Mouse (Mus musculus) right cerebral cortex, adult 18-20 months (tissue): ENCODE measurements around the gene Plekha6.
A peak's percentile ranks its signal among the peaks of the same experiment; 100 is the strongest.

ENCODE experiments used
- DNase-seq: peaks from one replicate; pipeline ENCODE4 v3.0.0; 2022; ENCODE audit warnings: mixed read lengths

The Plekha6 gene

GRCm38 (mm10) chr1:133247189-133247588 is 83.2 kb downstream of the Plekha6 start:
- DNase-seq: no peak

- DNase-seq: no peak
These were observed 86.8 kb downstream of the Plekha6 start for GRCm38 (mm10) chr1:133250761-133251160.

- DNase-seq: no peak
These were observed 87.6 kb downstream of the Plekha6 start for GRCm38 (mm10) chr1:133251625-133252034.

DNA sequence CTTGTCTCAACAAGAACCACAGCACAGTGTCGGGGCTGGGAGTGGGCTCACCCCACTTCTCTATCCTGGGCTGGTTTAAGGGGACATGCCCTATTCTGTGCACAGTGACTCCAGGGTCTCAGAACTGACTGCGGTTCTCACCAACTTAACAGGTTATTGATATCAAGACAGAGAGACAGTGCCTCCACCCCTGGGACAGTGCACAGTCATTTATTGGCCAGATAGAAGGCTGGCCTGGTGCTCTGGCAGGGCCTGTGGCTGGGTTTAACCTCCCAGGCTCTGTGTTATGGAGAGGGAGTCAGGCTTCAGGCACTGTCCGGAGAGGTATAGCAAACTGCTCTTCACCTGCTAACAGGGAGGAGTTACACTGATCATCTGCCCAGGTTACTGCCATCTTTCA is 88.2 kb downstream of the Plekha6 start:
- DNase-seq: no peak

- no peak for DNase-seq
These were observed 89.0 kb downstream of the Plekha6 start for GRCm38 (mm10) chr1:133252801-133253531.

DNA sequence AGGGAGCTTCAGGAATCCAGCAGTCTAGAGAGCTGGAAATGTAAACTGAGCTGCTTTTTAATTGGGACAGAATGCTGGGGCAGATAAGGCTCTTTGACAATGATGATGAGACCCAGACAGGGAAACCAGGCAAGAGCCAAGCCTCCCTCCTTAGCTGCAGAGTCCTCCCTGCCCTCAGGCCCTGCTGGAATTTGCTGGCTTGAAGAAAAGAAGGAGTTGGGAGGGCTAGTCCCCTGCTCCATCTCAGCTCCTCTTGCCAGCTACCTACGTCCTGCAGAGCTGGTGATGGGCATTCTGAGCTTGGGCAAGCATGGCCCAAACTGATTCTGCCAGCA is 89.5 kb downstream of the Plekha6 start:
- no peak for DNase-seq

DNA sequence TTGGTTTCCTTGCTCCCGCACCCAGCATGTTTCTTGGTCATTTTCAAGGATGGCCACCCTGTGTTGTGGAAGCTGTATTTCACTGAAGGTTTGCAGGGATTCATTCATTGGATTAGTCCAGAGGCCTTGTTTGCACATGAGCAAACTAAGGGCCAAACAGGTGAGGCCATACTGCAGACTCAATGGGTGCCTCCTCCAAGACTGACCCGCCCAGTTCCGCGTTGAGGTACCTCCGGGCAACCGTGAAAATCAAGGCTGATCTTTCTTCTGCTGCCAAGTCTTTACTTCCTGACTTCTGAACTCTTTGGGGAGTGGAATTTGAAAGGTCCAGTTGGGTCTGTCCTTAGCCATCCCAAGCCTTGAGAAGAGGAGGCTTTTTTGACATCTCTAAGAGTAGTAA is 90.2 kb downstream of the Plekha6 start:
- DNase-seq: no peak

GRCm38 (mm10) chr1:133254856-133255764 is 91.1 kb downstream of the Plekha6 start:
- DNase-seq: no peak

DNA sequence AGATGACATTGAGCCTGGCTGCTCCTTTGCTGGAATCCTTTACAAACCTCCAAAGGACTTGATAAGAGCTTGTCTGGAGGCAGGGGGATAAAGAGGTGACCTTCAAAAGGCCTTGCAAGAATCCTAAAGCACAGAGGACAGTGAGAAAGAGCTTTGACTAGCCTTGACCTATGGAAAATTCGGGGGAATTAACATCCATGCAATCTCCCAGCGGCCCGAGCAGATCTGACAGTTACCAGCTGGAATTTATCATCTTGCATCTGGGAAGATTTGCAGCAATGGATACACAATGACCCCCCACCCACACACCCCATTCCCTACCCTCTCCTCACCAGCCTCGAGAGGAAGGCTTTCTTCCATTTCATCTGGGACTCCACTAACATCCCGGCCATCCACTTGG is 91.8 kb downstream of the Plekha6 start:
- no peak for DNase-seq

DNA sequence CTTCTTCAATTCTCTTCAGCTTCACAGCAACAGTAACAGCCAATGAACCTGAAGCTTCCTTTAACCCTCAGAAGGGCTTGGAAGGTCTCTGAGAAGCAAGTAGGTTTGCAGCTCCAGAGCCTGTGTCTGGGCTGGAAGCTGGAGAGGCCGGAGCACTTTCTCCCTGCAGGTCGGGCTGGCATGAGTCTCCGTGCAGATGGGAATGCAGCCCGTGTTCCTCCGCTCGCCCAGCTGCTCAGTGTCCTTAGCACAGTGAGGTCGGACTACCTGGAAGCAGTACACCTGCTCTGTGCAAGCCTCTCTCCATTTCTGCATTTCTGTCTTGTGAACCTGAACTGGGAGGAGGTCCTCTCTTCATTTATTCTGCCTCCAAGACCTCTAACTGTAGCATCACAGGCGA is 92.3 kb downstream of the Plekha6 start:
- no peak for DNase-seq

- DNase-seq: no peak
These were observed 94.7 kb downstream of the Plekha6 start for GRCm38 (mm10) chr1:133258694-133259093.

GRCm38 (mm10) chr1:133262628-133263027 is 98.6 kb downstream of the Plekha6 start:
- no peak for DNase-seq

DNA sequence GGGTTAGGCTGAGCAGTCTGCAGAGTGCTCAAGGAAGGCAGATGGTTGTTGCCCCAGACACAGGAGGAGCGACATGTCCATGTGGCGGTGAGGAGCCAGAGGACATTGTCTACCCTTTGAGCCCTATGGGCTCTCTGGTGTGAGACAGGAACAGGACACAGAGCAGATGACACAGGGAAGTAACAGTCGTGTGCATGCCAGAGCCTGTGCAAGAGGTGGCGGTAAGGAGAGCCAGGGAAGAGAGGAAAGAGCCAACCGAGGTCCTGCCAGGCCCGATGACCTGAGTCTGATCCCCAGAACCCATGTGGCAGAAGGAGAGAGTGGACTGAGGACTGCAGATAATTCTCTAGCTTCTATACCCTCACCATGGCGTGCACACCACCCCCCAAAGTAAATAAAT is 99.1 kb downstream of the Plekha6 start:
- no peak for DNase-seq

- DNase-seq: no peak
These were observed 100.4 kb downstream of the Plekha6 start for GRCm38 (mm10) chr1:133264367-133264766.

- DNase-seq: no peak
These were observed 101.2 kb downstream of the Plekha6 start for GRCm38 (mm10) chr1:133265114-133265766.

DNA sequence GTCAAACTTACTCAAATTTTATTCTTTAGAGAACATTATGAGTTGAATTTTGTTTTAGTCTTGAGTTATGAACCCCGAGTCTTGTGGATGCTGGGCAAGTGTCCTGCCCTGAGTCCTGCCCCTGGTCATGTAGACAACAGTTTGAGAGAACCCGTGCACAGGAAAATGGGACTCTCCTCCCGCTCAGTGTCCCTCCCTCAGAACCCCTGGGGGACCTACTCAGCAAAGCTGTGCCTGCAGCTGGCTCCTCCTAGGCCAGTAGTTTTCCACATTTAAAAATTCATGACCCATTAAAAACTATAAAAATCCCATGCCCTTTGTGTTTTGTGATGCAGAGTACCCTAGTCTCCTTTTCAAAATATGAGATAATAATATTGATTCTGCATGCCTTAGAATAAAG is 103.1 kb downstream of the Plekha6 start:
- no peak for DNase-seq

DNA sequence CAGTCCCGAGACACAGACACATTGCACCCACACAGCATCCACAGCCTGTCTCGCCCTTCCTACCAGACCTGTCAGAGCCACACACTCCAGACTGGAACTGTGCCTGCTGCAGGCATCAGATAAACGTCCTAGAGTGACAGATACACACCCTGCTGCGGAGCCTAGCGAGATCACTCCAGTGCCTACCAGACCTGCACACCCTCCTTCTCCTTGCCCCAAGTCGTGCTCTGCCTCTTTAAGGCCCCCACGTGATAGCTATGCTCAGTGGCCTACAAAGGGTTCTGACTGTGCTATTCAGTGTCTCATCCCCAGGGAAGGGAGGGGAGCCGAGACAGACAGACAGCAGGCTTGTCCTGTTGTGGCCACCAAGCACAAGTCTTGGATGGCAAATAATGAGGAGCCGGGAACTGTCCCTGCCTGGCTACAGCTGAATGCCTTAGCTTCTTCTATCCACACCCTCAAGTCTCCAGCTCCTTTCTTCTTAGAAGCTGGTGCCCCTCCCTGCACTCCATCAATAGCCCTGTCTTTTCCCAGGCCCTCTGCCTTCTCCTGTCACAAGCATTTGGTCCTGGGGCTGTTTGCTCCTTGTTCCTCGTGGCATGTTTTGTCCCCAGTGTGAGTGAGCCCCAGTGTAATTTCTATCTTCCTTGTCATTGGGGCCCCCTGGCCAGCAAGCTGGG is 103.9 kb downstream of the Plekha6 start:
- peak; percentile 53 for DNase-seq

DNA sequence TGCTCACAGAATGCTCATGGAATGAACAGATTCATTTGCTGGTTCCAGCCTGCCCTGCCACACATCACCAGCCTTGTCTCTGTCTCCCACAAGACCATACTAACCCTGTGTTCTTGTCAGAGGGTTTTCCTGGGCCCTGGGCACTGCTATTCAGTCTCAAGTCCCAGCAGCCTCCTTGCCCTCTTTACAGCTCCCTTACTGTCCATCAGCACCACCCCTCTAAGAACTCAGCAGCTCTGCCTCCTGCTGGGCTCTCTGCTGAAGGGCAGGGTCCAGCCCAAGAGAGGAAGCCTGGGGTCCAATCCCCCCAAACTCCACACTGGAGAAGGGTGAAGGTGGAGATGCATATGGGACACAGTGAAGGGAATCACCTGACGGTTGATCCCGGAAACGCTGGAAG is 104.5 kb downstream of the Plekha6 start:
- no peak for DNase-seq

DNA sequence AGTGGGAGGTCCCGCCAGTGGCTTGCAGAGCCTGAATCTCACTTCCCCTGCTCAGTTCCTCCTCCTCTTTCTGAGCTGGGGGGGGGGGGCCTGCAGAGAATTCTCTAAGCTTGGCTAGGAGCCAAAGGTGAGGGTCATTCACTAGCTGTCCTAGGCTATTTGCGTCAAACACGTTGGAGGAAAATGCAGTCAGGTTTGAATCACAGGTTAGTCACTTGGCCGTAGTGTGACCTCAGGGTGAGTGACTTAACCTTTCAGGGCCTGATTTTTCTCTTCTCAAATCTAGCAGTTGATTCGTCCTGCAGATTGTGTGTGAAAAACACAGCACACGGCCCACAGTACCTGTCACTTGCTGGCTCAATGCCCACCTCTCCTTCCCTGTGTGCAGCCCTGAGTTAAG is 106.3 kb downstream of the Plekha6 start:
- DNase-seq: no peak

DNA sequence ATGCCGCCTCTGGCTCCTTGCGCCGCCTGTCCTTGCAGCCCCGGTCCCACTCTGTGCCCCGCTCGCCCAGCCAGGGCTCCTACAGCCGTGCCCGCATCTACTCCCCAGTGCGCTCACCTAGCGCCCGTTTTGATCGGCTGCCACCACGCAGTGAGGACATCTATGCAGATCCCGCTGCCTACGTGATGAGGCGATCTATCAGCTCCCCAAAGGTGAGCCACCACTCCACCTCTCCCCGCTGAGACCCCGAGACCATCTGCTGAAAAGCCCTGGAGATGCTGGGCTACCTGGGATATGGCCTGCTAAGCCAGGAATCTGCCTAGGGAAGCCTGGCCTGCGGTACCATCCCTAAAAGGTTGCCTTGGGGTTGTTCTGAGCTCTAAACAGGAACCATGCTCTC is 110.2 kb downstream of the Plekha6 start:
- no peak for DNase-seq

- no peak for DNase-seq
These were observed 113.0 kb downstream of the Plekha6 start for GRCm38 (mm10) chr1:133276983-133277382.

- DNase-seq: no peak
These were observed 114.5 kb downstream of the Plekha6 start for GRCm38 (mm10) chr1:133278539-133278938.
